Mouse (Mus musculus) thymus, adult 2 months (tissue): ENCODE data around the gene Cep162. TPM values are rescaled to one million over a fixed set of nuclear protein-coding genes. Genes with fewer than 3 reads are reported as not detected.

Experiments used
- DNase-seq: peaks from one replicate; pipeline ENCODE4 v3.0.0; 2021
- H3K27ac ChIP-seq: fragments of 200-500 bp; 2 replicates; pipeline ENCODE4 v1.5.1; 2012; ENCODE audit warnings: low read length, control low read depth; ENCODE audit not compliant: control insufficient read depth, insufficient read depth
- H3K27me3 ChIP-seq: fragments of 200-500 bp; 2 replicates; pipeline ENCODE4 v1.6.1; 2012; ENCODE audit warnings: mild to moderate bottlenecking, low read length, moderate library complexity, mixed read lengths; ENCODE audit not compliant: control insufficient read depth, insufficient read depth
- H3K36me3 ChIP-seq: fragments of 200-500 bp; 2 replicates; pipeline ENCODE4 v1.6.1; 2012; ENCODE audit warnings: mild to moderate bottlenecking, low read length, moderate library complexity; ENCODE audit not compliant: control insufficient read depth, insufficient read depth
- H3K4me1 ChIP-seq: fragments of 200-500 bp; replicated peaks from 2 replicates; pipeline ENCODE4 v1.6.1; 2012; ENCODE audit warnings: low read length; ENCODE audit not compliant: control insufficient read depth, insufficient read depth
- H3K4me3 ChIP-seq: fragments of 200-500 bp; 2 replicates; pipeline ENCODE4 v1.5.1; 2012; ENCODE audit warnings: mild to moderate bottlenecking, low read length, control low read depth, moderate library complexity; ENCODE audit not compliant: control insufficient read depth, insufficient read depth
- CTCF ChIP-seq: fragments of 200-500 bp; IDR thresholded peaks from 2 replicates; pipeline ENCODE4 v1.5.1; 2012; ENCODE audit warnings: mild to moderate bottlenecking, control low read depth, low read length, moderate library complexity, borderline replicate concordance; ENCODE audit not compliant: control insufficient read depth, poor library complexity, insufficient read depth; ENCODE audit errors: extremely low read depth
- POLR2A ChIP-seq: fragments of 200-500 bp; IDR thresholded peaks from 2 replicates; pipeline ENCODE4 v1.6.1; 2012; ENCODE audit warnings: mild to moderate bottlenecking, low read length, control low read depth, moderate library complexity; ENCODE audit not compliant: control insufficient read depth, poor library complexity, insufficient read depth; ENCODE audit errors: extremely low read depth
- WGBS: fragments of 180-500 bp; shearing (Covaris S2); methylation state at CpG from one replicate; pipeline ENCODE4 v1.1.7; 2018; 5-methylcytosine and 5-hydroxymethylcytosine counted together
- polyA plus RNA-seq: library from polyadenylated mRNA; depleted of rRNA; stranded (reverse); fragments of >200 nt; gene quantifications from 2 replicates; pipeline ENCODE4 v1.2.3, GENCODE M21; 2012; rRNA removed

Gene Cep162
- polyA plus RNA-seq, 1 experiment, result 2.1 TPM

GRCm38 (mm10) chr9:87145180-87145579, 110.2 kb downstream of the Cep162 start:
- Histone ChIP-seq H3K27ac (no peak overlapping the region), H3K27me3 (peaks cover 2% of the 10 kb centered on the region; the same call in 1 of the 2 replicates), H3K4me1 (no peaks in the 10 kb centered on the region), H3K36me3 (no peaks in the 10 kb centered on the region), H3K4me3 (no peak overlapping the region)
- TF ChIP-seq POLR2A, result no peak
- TF ChIP-seq CTCF, result no peak
- no peak for DNase-seq
- 13% methylated on average over 15 of the region's 15 CpGs for WGBS

GRCm38 (mm10) chr9:87144532-87144931, 110.8 kb downstream of the Cep162 start:
- 3% methylated on average over 19 of the region's 19 CpGs for WGBS

GRCm38 (mm10) chr9:87144106-87144505, 111.2 kb downstream of the Cep162 start, which contains the start of gene Mrap2:
Mrap2 (plus strand) TSS chr9:87144306.
- no peaks in the 10 kb centered on the region for H3K4me1 ChIP-seq
- 6% methylated on average over 29 of the region's 29 CpGs for WGBS
- no peak within 1 kb of the TSS for H3K27ac ChIP-seq
- H3K27me3 ChIP-seq, result peaks cover 2% of the 10 kb centered on the region; the same call in 1 of the 2 replicates
- TF ChIP-seq POLR2A (no peak), CTCF (no peak)
- H3K4me3 ChIP-seq, result no peak within 1 kb of the TSS
- peak; percentile 3 for DNase-seq
- H3K36me3 ChIP-seq, result no peaks in the 10 kb centered on the region

More at GRCm38 (mm10) chr9:87144532-87144931, 110.8 kb downstream of the Cep162 start:
- H3K4me1 ChIP-seq, result no peaks in the 10 kb centered on the region
- H3K27ac ChIP-seq, result no peak overlapping the region
- no peak overlapping the region for H3K4me3 ChIP-seq
- H3K27me3 ChIP-seq, result peaks cover 2% of the 10 kb centered on the region; the same call in 1 of the 2 replicates
- TF ChIP-seq POLR2A (no peak), CTCF (no peak)
- DNase-seq, result peak; percentile 2
- H3K36me3 ChIP-seq, result no peaks in the 10 kb centered on the region

GRCm38 (mm10) chr9:87143076-87143475, 112.3 kb downstream of the Cep162 start:
- Histone ChIP-seq H3K4me3 (no peak overlapping the region), H3K4me1 (no peaks in the 10 kb centered on the region), H3K36me3 (no peaks in the 10 kb centered on the region), H3K27me3 (peaks cover 2% of the 10 kb centered on the region; the same call in 1 of the 2 replicates), H3K27ac (no peak overlapping the region)
- 78% methylated on average over 3 of the region's 3 CpGs for WGBS
- no peak for DNase-seq
- TF ChIP-seq POLR2A, result no peak
- TF ChIP-seq CTCF, result no peak

Other genes with a start within 250 kb of the Cep162 start
- gene Ripply2, start 240.0 kb downstream of the Cep162 start, polyA plus RNA-seq, result 0.78 and 0.99 TPM in 2 replicates
- gene Cyb5r4, start 233.5 kb downstream of the Cep162 start, polyA plus RNA-seq, result 8.5 and 8.6 TPM in 2 replicates
- 0.04 TPM in 1 of 2 replicates, not detected in the other for gene Mrap2, start 111.2 kb downstream of the Cep162 start, polyA plus RNA-seq